Mouse (Mus musculus) R1 (cell line): ENCODE measurements at regions not wholly inside any gene's neighbourhood (a gene's known extent, or its start where the extent isn't known, plus 50 kb on each side); places are given as distances from the start of the nearest gene placed in this dataset.

Experiments
- DNase-seq: peaks from one replicate; pipeline ENCODE4 v3.0.0-alpha.2; 2018; ENCODE audit warnings: low read depth, low spot score

- DNase-seq = peak; percentile 75
Measured at GRCm38 (mm10) chr17:55186361-55186760, 258.8 kb upstream of the St6gal2 start.

- DNase-seq = peak; percentile 64
Measured at GRCm38 (mm10) chr17:55186826-55187225, 258.4 kb upstream of the St6gal2 start.

GRCm38 (mm10) chr17:55206585-55206984 is 238.6 kb upstream of the St6gal2 start:
- peak; percentile 28 for DNase-seq

- DNase-seq = peak; percentile 90
Measured at GRCm38 (mm10) chr17:55218176-55219099, 226.7 kb upstream of the St6gal2 start.

GRCm38 (mm10) chr17:55224058-55224457 is 221.1 kb upstream of the St6gal2 start:
- DNase-seq = no peak

GRCm38 (mm10) chr17:55234262-55234661 is 210.9 kb upstream of the St6gal2 start:
- no peak for DNase-seq

- DNase-seq = no peak
Measured at GRCm38 (mm10) chr17:55262638-55263037, 182.5 kb upstream of the St6gal2 start.

GRCm38 (mm10) chr17:55276541-55276940 is 168.6 kb upstream of the St6gal2 start:
- DNase-seq = no peak

GRCm38 (mm10) chr17:55281276-55281675 is 163.9 kb upstream of the St6gal2 start:
- no peak for DNase-seq

GRCm38 (mm10) chr17:55288589-55288988 is 156.6 kb upstream of the St6gal2 start:
- no peak for DNase-seq

- DNase-seq = no peak
Measured at GRCm38 (mm10) chr17:55292656-55293055, 152.5 kb upstream of the St6gal2 start.

GRCm38 (mm10) chr17:55296701-55297100 is 148.5 kb upstream of the St6gal2 start:
- DNase-seq = no peak

- no peak for DNase-seq
Measured at GRCm38 (mm10) chr17:55298852-55299251, 146.3 kb upstream of the St6gal2 start.

- DNase-seq = no peak
Measured at GRCm38 (mm10) chr17:55320959-55321358, 124.2 kb upstream of the St6gal2 start.

- DNase-seq = peak; percentile 30
Measured at GRCm38 (mm10) chr17:55359305-55359704, 85.9 kb upstream of the St6gal2 start.

GRCm38 (mm10) chr17:55367064-55367463 is 78.1 kb upstream of the St6gal2 start:
- no peak for DNase-seq

GRCm38 (mm10) chr17:55367464-55368207 is 77.5 kb upstream of the St6gal2 start:
- DNase-seq = peak; percentile 6
